Mouse (Mus musculus): ENCODE measurements around the gene Sec24a.
"Not testable (repeated sequence)": the region's sequence is repeated elsewhere in the genome, so short reads cannot be mapped to it uniquely, and the experiment has no call there.

The Sec24a gene

GRCm38 (mm10) chr11:51763213-51763907 lies at the start of gene Sec24a, which contains the start of gene Sar1b:
TSS of gene Sec24a (minus strand) at chr11:51763634.
TSS of gene Sar1b (plus strand) at chr11:51763687.
- in situ Hi-C loops (cut with MboI; ENCODE audit: low pct_unique_long_range_greater_than_20kb in 1 of 2, low sequenced_read_pairs in 2 of 2, unreplicated experiment in 1 of 2) = no loop called here

- in situ Hi-C loops (cut with MboI; ENCODE audit: low pct_unique_long_range_greater_than_20kb in 1 of 2, low sequenced_read_pairs in 2 of 2, unreplicated experiment in 1 of 2) = no loop called here
These were observed 48.6 kb upstream of the Sec24a start for GRCm38 (mm10) chr11:51812022-51812546.

- in situ Hi-C loops (cut with MboI; ENCODE audit: low pct_unique_long_range_greater_than_20kb in 1 of 2, low sequenced_read_pairs in 2 of 2, unreplicated experiment in 1 of 2) = no loop called here
These were observed 47.8 kb upstream of the Sec24a start for GRCm38 (mm10) chr11:51811230-51811629.

- in situ Hi-C loops (cut with MboI; ENCODE audit: low pct_unique_long_range_greater_than_20kb in 1 of 2, low sequenced_read_pairs in 2 of 2, unreplicated experiment in 1 of 2) = no loop called here
These were observed 46.3 kb upstream of the Sec24a start for GRCm38 (mm10) chr11:51809632-51810224.

GRCm38 (mm10) chr11:51807108-51807879 lies 43.9 kb upstream of the Sec24a start:
- in situ Hi-C loops (cut with MboI; ENCODE audit: low pct_unique_long_range_greater_than_20kb in 1 of 2, low sequenced_read_pairs in 2 of 2, unreplicated experiment in 1 of 2) = no loop called here

GRCm38 (mm10) chr11:51805221-51805981 lies 42.0 kb upstream of the Sec24a start:
- in situ Hi-C loops (cut with MboI; ENCODE audit: low pct_unique_long_range_greater_than_20kb in 1 of 2, low sequenced_read_pairs in 2 of 2, unreplicated experiment in 1 of 2) = no loop called here

- in situ Hi-C loops (cut with MboI; ENCODE audit: low pct_unique_long_range_greater_than_20kb in 1 of 2, low sequenced_read_pairs in 2 of 2, unreplicated experiment in 1 of 2) = no loop called here
These were observed 37.3 kb upstream of the Sec24a start for GRCm38 (mm10) chr11:51800634-51801325.

GRCm38 (mm10) chr11:51796272-51796671 lies 32.8 kb upstream of the Sec24a start:
- in situ Hi-C loops (cut with MboI; ENCODE audit: low pct_unique_long_range_greater_than_20kb in 1 of 2, low sequenced_read_pairs in 2 of 2, unreplicated experiment in 1 of 2) = no loop called here

- in situ Hi-C loops (cut with MboI; ENCODE audit: low pct_unique_long_range_greater_than_20kb in 1 of 2, low sequenced_read_pairs in 2 of 2, unreplicated experiment in 1 of 2) = no loop called here
These were observed 27.2 kb upstream of the Sec24a start for GRCm38 (mm10) chr11:51790662-51791061.

GRCm38 (mm10) chr11:51789735-51790134 lies 26.3 kb upstream of the Sec24a start:
- in situ Hi-C loops (cut with MboI; ENCODE audit: low pct_unique_long_range_greater_than_20kb in 1 of 2, low sequenced_read_pairs in 2 of 2, unreplicated experiment in 1 of 2) = not testable (repeated sequence)

GRCm38 (mm10) chr11:51785926-51786325 lies 22.5 kb upstream of the Sec24a start:
- in situ Hi-C loops (cut with MboI; ENCODE audit: low pct_unique_long_range_greater_than_20kb in 1 of 2, low sequenced_read_pairs in 2 of 2, unreplicated experiment in 1 of 2) = no loop called here

- in situ Hi-C loops (cut with MboI; ENCODE audit: low pct_unique_long_range_greater_than_20kb in 1 of 2, low sequenced_read_pairs in 2 of 2, unreplicated experiment in 1 of 2) = no loop called here
These were observed 19.3 kb upstream of the Sec24a start for GRCm38 (mm10) chr11:51782721-51783120.

GRCm38 (mm10) chr11:51780773-51781267 lies 17.4 kb upstream of the Sec24a start:
- in situ Hi-C loops (cut with MboI; ENCODE audit: low pct_unique_long_range_greater_than_20kb in 1 of 2, low sequenced_read_pairs in 2 of 2, unreplicated experiment in 1 of 2) = no loop called here

- in situ Hi-C loops (cut with MboI; ENCODE audit: low pct_unique_long_range_greater_than_20kb in 1 of 2, low sequenced_read_pairs in 2 of 2, unreplicated experiment in 1 of 2) = no loop called here
These were observed 14.0 kb upstream of the Sec24a start for GRCm38 (mm10) chr11:51777478-51777877.

GRCm38 (mm10) chr11:51775507-51775906 lies 12.1 kb upstream of the Sec24a start:
- in situ Hi-C loops (cut with MboI; ENCODE audit: low pct_unique_long_range_greater_than_20kb in 1 of 2, low sequenced_read_pairs in 2 of 2, unreplicated experiment in 1 of 2) = no loop called here

- in situ Hi-C loops (cut with MboI; ENCODE audit: low pct_unique_long_range_greater_than_20kb in 1 of 2, low sequenced_read_pairs in 2 of 2, unreplicated experiment in 1 of 2) = no loop called here
These were observed 4.9 kb upstream of the Sec24a start for GRCm38 (mm10) chr11:51768296-51768695.

GRCm38 (mm10) chr11:51767579-51768220 lies 4.3 kb upstream of the Sec24a start:
- in situ Hi-C loops (cut with MboI; ENCODE audit: low pct_unique_long_range_greater_than_20kb in 1 of 2, low sequenced_read_pairs in 2 of 2, unreplicated experiment in 1 of 2) = no loop called here
